Mouse (Mus musculus) kidney, postnatal 36 days (tissue): ENCODE measurements around the gene Ccdc78.
"Not testable (repeated sequence)": the region's sequence is repeated elsewhere in the genome, so short reads cannot be mapped to it uniquely, and the experiment has no call there.

Source experiments
- DNase-seq, 2 experiments: peaks; one replicate each; pipeline ENCODE4 v3.0.0; 2021 to 2022; ENCODE audit warnings: mixed read lengths in 2 of 2

Gene Ccdc78

GRCm38 (mm10) chr17:25786280-25786679 lies at the start of gene Ccdc78:
Gene Ccdc78, plus strand, starts transcription at chr17:25786580.
- DNase-seq, result no peak

- DNase-seq, result no peak
Observed at GRCm38 (mm10) chr17:25738861-25739260, 47.5 kb upstream of the Ccdc78 start.

- not testable (repeated sequence) for DNase-seq
Observed at GRCm38 (mm10) chr17:25741471-25741870, 44.9 kb upstream of the Ccdc78 start.

- no peak for DNase-seq
Observed at GRCm38 (mm10) chr17:25743831-25744230, 42.5 kb upstream of the Ccdc78 start.

- no peak for DNase-seq
Observed at GRCm38 (mm10) chr17:25744311-25744710, 42.1 kb upstream of the Ccdc78 start.

GRCm38 (mm10) chr17:25748238-25748637 lies 38.1 kb upstream of the Ccdc78 start:
- DNase-seq, result no peak

- no peak for DNase-seq
Observed at GRCm38 (mm10) chr17:25749314-25749713, 37.1 kb upstream of the Ccdc78 start.

GRCm38 (mm10) chr17:25751446-25751845 lies 34.9 kb upstream of the Ccdc78 start:
- DNase-seq, result peak; percentile 30 to 66

GRCm38 (mm10) chr17:25754241-25754640 lies 32.1 kb upstream of the Ccdc78 start, which contains the start of gene Msln:
Gene Msln, minus strand, starts transcription at chr17:25754378.
- DNase-seq, result no peak

- DNase-seq, result no peak
Observed at GRCm38 (mm10) chr17:25755086-25755485, 31.3 kb upstream of the Ccdc78 start.

GRCm38 (mm10) chr17:25755627-25756377 lies 30.6 kb upstream of the Ccdc78 start:
- DNase-seq, result no peak

- DNase-seq, result no peak
Observed at GRCm38 (mm10) chr17:25756378-25757242, 29.8 kb upstream of the Ccdc78 start.

- DNase-seq, result no peak
Observed at GRCm38 (mm10) chr17:25757691-25758090, 28.7 kb upstream of the Ccdc78 start.

GRCm38 (mm10) chr17:25760148-25760547 lies 26.2 kb upstream of the Ccdc78 start:
- no peak for DNase-seq

GRCm38 (mm10) chr17:25761561-25761970 lies 24.8 kb upstream of the Ccdc78 start:
- no peak for DNase-seq

- no peak for DNase-seq
Observed at GRCm38 (mm10) chr17:25762591-25762990, 23.8 kb upstream of the Ccdc78 start.

GRCm38 (mm10) chr17:25765886-25766285 lies 20.5 kb upstream of the Ccdc78 start:
- DNase-seq, result no peak

- DNase-seq, result no peak
Observed at GRCm38 (mm10) chr17:25769331-25769730, 17.0 kb upstream of the Ccdc78 start.

GRCm38 (mm10) chr17:25773549-25774120 lies 12.7 kb upstream of the Ccdc78 start, which contains the start of gene Narfl:
Gene Narfl, plus strand, starts transcription at chr17:25773776.
- DNase-seq, result peak; percentile 97 to 99

GRCm38 (mm10) chr17:25775318-25776062 lies 10.9 kb upstream of the Ccdc78 start:
- peak; percentile 53 to 67 for DNase-seq

- no peak for DNase-seq
Observed at GRCm38 (mm10) chr17:25777948-25778347, 8.4 kb upstream of the Ccdc78 start.

GRCm38 (mm10) chr17:25781339-25781738 lies 5.0 kb upstream of the Ccdc78 start:
- no peak for DNase-seq

- peak; percentile 33 to 68 for DNase-seq
Observed at GRCm38 (mm10) chr17:25783086-25783485, 3.3 kb upstream of the Ccdc78 start.
